Mouse (Mus musculus) adrenal gland, adult 10 weeks (tissue): ENCODE measurements around the gene Olfr190. TPM values are rescaled to one million over a fixed set of nuclear protein-coding genes. Genes with fewer than 3 reads are reported as not detected.

Experiments used
- polyA plus RNA-seq: library from polyadenylated mRNA; stranded (reverse); fragments of 350-450 nt; fragmentation: Illumina TruSeq; extraction: RNeasy Lipid Tissue Mini Kit (QIAGEN cat#74804); gene quantifications from one replicate; pipeline ENCODE4 v1.2.3, GENCODE M21; 2014; ENCODE audit warnings: low read depth, low replicate concordance

The Olfr190 gene
- polyA plus RNA-seq = not detected

GRCm38 (mm10) chr16:59077905-59078304 is at the start of gene Olfr190:
Gene Olfr190, minus strand, starts transcription at chr16:59078005.

GRCm38 (mm10) chr16:59120969-59121368 is 43.2 kb upstream of the Olfr190 start, which contains the start of gene Olfr194:
Gene Olfr194, minus strand, starts transcription at chr16:59121069.

GRCm38 (mm10) chr16:59111781-59112180 is 34.0 kb upstream of the Olfr190 start, which contains the start of gene Olfr193:
Gene Olfr193, minus strand, starts transcription at chr16:59111881.

GRCm38 (mm10) chr16:59089722-59090121 is 11.9 kb upstream of the Olfr190 start, which contains the start of gene Olfr191:
Gene Olfr191, minus strand, starts transcription at chr16:59089822.

GRCm38 (mm10) chr16:59039710-59040109 is 38.1 kb downstream of the Olfr190 start, which contains the start of gene Olfr187:
Gene Olfr187, minus strand, starts transcription at chr16:59039767.

GRCm38 (mm10) chr16:59030191-59030590 is 47.6 kb downstream of the Olfr190 start, which contains the start of gene Olfr186:
Gene Olfr186, minus strand, starts transcription at chr16:59030291.

Other genes with a start within 250 kb of the Olfr190 start
- gene Olfr177, start 203.2 kb downstream of the Olfr190 start, polyA plus RNA-seq = not detected
- gene Olfr178, start 185.9 kb downstream of the Olfr190 start, polyA plus RNA-seq = not detected
- not detected for gene Olfr181, start 149.2 kb downstream of the Olfr190 start, polyA plus RNA-seq
- not detected for gene Olfr180, start 148.6 kb downstream of the Olfr190 start, polyA plus RNA-seq
- not detected for gene Olfr183, start 82.6 kb downstream of the Olfr190 start, polyA plus RNA-seq
- not detected for gene Olfr186, start 47.7 kb downstream of the Olfr190 start, polyA plus RNA-seq
- not detected for gene Olfr187, start 38.2 kb downstream of the Olfr190 start, polyA plus RNA-seq
- not detected for gene Olfr191, start 11.8 kb upstream of the Olfr190 start, polyA plus RNA-seq
- not detected for gene Olfr193, start 33.9 kb upstream of the Olfr190 start, polyA plus RNA-seq
- not detected for gene Olfr194, start 43.1 kb upstream of the Olfr190 start, polyA plus RNA-seq
- not detected for gene Olfr195, start 69.0 kb upstream of the Olfr190 start, polyA plus RNA-seq
- gene Olfr196, start 92.4 kb upstream of the Olfr190 start, polyA plus RNA-seq = not detected
- gene Olfr198, start 125.5 kb upstream of the Olfr190 start, polyA plus RNA-seq = not detected
- gene Olfr199, start 141.8 kb upstream of the Olfr190 start, polyA plus RNA-seq = not detected
- not detected for gene Olfr201, start 194.6 kb upstream of the Olfr190 start, polyA plus RNA-seq
- not detected for gene Olfr202, start 208.8 kb upstream of the Olfr190 start, polyA plus RNA-seq
- not detected for gene Olfr203, start 220.9 kb upstream of the Olfr190 start, polyA plus RNA-seq
- gene Olfr204, start 240.2 kb upstream of the Olfr190 start, polyA plus RNA-seq = not detected